Mouse (Mus musculus) lung, adult 2 months (tissue): ENCODE results near the gene Cept1.

Experiments
- CTCF ChIP-seq: fragments of 200-500 bp; IDR thresholded peaks from 2 replicates; pipeline ENCODE4 v1.5.1; 2011; ENCODE audit warnings: mild to moderate bottlenecking, low read length, control low read depth; ENCODE audit not compliant: insufficient read depth
- POLR2A ChIP-seq: fragments of 200-500 bp; IDR thresholded peaks from 2 replicates; pipeline ENCODE4 v1.6.1; 2011; ENCODE audit warnings: low read depth, mild to moderate bottlenecking, control low read depth, low read length, borderline replicate concordance; ENCODE audit errors: extremely low read depth

- TF ChIP-seq CTCF (no peak), POLR2A (peak; percentile 6; the same call in 1 of the 2 replicates)
Observed at GRCm38 (mm10) chr3:106482281-106483081, 65.1 kb downstream of the Cept1 start, which contains the start of gene Dennd2d.
